Mouse (Mus musculus) olfactory bulb, adult 2 months (tissue): ENCODE measurements around the gene Klhl36.

ENCODE experiments used
- CTCF ChIP-seq: fragments of 200-500 bp; IDR thresholded peaks from 2 replicates; pipeline ENCODE4 v1.5.1; 2012; ENCODE audit warnings: low read depth, mild to moderate bottlenecking, low read length, moderate library complexity; ENCODE audit not compliant: insufficient read depth
- POLR2A ChIP-seq: fragments of 200-500 bp; IDR thresholded peaks from 2 replicates; pipeline ENCODE4 v1.6.1; 2012; ENCODE audit warnings: mild to moderate bottlenecking, low read depth, low read length, moderate library complexity; ENCODE audit not compliant: insufficient read depth

GRCm38 (mm10) chr8:119824809-119825273, 37.2 kb upstream of the Klhl36 start:
- TF ChIP-seq CTCF: no peak
- no peak for TF ChIP-seq POLR2A
